Mouse (Mus musculus) NIH3T3 (cell line): ENCODE data around the gene Ascl5.

Experiments
- DNase-seq: peaks from one replicate; pipeline ENCODE4 v3.0.0-alpha.2; 2012; ENCODE audit warnings: low read depth

Ascl5 gene

DNA sequence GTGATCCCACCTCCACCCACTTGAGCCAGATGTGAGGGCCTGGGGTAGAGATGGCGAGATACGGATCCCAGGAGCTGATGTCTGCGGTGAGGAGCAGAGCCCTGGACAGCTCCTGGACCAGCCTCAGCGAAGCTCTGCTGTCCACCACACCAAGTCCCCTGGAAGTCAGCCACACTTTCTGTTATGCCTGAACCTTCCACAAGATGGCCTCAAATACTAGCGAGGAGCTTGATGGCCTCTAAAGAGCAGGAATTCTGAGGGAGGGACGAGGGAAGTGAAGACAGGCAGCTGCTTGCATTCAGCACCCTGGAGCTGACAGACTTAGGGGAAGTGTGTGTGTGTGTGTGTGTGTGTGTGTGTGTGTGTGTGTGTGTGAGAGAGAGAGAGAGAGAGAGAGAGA is 861 bp downstream of the Ascl5 start:
- DNase-seq = peak; percentile 91

DNA sequence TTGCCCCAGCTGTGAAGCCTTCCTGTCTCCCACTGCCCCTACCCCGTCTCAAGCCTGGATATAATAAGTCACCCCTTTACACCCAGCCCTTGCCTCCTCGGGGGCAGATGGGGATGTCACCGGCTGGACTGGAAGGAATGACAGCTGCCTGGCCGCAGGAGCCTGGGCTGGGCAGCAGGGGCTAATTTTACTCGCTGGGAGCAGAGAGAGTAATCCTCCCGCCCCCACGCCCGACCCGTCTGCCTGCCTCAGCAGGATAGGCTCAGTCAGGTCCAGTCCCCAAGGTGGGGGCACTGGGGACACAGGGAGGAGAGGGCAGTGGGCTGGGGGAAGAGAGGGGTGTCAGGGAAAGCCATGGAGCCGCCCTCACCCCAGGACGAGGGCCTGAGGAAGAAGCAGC is 1.9 kb downstream of the Ascl5 start, which contains the start of gene Cacna1s:
Gene Cacna1s, plus strand, starts transcription at position 204 of the 400 bp plus-strand sequence.
- DNase-seq = no peak

DNA sequence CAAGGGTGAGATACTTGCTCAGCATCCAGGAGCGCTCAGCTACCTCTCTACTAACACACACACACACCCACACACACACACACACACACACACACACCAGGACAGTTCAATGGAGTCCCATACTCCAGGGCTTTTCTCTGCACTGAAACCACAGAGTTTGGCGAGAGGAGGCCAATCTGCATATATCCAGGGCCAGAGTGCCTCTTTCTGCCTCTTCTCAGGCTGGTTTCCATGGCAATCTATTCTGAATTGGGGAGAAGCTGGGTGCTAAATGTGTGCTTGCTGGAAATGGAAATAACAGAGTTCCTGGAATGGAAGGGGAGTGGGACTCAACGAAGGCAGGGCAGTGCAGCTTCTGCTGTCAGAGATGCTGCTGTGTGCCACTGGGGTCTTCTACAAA is 5.2 kb downstream of the Ascl5 start:
- no peak for DNase-seq

DNA sequence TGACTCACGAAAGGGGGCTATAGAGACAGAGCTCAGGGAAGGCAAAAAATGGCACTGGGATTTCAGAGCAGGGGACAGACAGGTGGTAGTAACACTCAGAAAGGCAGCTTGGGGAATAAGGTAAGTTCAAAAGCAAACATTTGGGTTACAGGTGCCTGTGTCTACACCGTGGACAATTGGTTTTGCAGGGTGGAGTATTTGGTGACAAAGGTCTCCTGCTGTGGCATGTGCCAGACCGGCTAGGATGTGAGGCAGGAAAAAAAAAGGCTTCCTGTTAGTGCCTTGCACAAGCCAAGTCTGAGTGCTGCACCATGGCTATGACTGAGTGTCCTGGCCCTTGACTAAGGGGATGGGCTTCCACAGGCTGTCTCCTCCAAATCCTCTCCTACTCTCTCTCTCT is 8.0 kb downstream of the Ascl5 start:
- no peak for DNase-seq

DNA sequence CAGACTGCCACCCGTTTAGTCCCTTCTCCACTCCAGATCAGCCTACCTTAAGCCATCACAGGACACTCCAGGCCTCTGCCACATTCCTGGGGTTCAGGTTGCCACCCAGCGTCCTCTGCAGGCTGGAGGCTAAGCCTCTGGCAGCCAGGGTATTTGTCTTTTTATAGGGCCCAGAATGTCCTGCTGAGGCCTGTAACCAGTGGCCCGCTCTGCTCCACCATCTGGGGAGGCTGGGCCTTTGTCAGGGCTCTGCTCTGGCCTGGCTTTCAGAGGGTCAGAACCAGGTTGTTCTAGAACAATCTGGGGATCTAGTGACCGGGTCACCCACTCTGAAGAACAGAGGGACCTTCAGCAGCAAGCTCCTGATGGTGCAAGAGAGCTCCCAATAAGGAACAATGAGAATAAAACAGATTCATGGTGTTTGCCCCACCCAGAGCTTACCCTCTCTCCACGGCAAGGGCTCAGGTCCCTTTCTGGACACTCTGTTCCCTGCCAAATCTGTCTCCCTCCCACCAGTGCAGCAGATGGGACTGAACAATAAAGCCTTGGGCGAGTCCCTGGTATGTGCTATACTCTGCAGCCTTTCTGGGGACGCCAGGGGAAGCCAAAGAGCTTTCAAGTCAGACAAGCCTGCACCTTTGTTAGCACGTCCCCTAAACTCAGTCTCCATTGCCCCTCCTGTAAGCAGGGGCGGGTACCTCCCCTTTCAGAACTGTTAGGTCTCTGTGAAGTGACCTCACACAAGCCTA is 10.6 kb downstream of the Ascl5 start:
- DNase-seq = no peak

DNA sequence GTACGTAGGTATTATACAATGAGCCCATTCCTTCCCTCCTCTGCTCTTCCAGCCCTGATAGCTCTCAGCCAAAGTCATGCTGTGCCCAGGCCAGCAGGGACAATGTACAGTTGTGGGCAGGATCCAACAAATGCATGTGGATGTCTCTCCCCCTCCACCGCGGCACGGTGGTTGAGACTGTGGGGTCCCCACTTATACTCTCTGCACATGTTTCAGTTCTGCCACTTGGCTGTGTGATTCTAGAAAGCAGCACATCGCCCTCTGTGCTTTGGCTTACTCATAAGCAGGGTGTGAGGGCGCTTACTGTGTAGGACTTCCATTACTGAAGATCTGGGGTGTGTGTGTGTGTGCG is 11.2 kb downstream of the Ascl5 start:
- DNase-seq = no peak

DNA sequence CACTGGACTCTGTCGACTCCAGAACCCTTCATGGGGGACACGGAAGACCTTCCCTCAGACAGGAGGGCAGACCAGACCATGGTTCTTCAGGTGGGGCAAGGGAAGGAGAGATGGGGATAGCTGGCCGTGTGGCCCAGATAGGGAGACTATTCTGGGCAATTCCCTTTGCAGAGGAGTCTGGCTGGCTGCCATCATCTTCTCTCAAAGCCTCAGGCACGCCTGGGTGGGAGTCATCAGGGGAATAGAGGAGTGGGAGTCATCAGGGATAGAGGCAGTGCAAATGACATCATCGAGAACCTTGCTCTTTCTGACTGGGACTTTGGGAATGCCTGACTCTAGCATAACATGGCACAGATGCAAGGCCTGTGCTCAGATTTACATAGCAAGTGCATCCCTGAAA is 13.4 kb downstream of the Ascl5 start:
- DNase-seq = peak; percentile 35

DNA sequence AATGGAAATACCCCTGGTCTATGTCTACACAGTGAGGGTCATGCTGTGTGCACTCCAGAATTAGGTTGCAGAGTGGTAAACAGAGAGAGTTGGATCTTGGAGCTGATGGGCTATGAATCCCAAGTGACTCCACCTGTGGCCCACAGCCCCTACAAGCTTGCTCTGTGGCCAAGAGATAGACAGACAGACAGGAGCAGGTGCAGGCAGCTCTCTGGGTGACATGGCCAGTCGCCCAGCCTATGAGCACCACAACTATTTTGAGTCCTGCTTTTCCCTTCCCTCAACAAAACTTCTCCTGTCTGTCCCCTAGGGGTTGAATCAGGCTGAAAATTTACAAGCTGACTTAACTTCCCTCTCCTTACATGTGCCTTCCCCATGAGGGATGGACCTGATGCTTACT is 16.0 kb downstream of the Ascl5 start:
- DNase-seq = no peak

DNA sequence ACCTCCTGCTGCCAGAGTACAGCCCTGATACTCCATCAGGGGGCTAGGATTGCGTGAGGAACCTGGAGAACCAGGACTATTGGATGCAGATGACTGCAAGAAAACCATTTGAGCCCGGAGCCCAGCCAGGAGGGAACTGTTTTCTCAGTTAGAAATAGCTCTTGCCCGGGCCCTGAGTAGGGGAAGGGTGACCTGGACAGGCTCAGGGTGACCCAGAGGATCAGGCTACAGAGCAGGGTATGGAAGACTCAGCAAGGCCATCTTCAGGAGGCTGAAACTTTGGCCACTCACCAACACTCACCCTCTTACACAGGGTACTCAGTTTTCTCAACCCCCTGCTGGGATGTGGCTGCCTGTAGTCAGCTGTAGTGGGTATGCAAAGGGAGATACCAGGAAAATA is 17.0 kb downstream of the Ascl5 start:
- no peak for DNase-seq

DNA sequence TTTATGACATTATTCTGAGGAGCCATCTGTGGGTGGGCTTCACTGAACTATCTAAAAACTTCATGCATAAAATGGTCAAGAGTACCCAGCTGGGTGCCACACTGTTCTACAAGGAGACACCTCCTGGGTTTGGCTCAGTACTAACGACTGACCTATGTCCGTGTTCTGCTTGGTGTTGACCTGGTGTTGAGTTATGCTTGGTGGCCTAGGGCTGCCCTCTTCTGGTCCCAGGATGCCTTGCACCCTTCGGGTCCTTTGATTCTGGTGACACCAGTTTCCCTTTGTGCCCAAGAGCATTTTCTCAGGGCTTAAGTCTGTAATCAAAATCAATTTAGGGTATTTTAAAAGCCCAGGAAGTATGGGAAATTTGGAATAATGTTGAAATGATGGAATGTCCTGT is 25.5 kb downstream of the Ascl5 start:
- peak; percentile 35 for DNase-seq

DNA sequence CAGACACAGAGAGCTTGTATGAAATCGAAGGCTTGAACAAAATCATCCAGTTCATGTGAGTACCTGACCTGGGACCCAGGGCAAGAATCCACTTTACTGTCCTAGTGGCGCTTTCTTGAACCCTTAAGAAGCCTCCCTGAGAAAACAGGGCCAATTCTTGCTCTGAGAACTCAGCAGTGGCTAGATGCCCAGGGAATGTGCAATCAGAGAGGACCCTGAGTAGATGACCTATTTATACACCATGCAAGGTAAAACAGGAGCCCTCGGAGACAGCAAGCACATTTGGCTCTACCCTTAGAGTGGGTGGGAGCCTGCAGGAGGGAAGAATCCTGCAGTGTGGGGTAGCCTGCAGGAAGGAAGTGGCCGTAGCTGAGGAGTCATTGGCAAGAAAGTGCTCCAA is 27.1 kb downstream of the Ascl5 start:
- no peak for DNase-seq

DNA sequence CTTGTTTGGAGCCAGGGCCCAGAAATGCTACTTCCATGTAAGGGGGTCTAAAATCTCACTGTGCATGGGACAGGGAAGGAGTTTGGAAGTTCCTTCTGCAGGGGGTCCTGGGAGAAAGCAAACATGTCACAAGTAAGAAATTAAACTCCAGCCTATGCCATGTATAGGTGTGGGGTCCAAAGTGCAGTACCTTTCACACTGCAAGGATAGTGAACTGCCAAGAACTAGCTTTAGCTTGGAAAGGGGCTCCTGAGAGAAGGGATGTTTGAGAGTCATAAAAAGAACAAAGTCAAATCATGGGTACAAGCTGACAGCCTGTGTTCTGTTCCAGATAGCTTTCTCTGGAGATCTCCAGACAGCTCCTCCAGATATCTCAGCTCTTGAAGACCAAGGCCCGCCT is 30.6 kb downstream of the Ascl5 start:
- no peak for DNase-seq

DNA sequence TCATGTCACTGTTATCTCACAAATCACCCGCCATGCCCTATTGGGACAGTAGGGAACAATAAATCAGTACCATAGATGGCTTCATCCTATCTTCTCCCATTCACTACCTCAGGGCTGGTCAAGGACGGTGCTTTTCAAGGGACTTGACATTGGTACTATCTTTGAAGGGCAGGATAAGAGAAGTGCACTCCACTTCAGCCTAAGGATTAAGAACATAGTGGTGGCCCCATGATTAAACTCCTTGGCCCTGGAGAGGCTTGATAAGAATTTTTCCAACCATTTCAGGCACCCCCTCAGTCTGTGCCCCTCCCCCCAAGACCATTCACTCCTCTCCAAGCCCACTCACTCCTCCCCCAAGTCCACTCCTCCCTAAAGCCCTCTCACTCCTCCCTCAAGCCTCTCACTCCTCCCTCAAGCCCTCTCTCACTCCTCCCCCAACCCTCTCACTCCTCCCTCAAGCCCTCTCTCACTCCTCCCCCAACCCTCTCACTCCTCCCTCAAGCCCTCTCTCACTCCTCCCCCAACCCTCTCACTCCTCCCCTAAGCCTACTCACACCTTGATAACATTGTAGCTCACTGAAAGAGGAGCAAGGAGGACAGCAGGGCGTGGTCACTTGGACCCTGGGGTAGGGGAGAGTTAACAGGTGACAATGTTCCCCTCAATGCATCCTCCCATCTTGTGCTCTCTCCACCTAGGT is 35.5 kb downstream of the Ascl5 start:
- no peak for DNase-seq

DNA sequence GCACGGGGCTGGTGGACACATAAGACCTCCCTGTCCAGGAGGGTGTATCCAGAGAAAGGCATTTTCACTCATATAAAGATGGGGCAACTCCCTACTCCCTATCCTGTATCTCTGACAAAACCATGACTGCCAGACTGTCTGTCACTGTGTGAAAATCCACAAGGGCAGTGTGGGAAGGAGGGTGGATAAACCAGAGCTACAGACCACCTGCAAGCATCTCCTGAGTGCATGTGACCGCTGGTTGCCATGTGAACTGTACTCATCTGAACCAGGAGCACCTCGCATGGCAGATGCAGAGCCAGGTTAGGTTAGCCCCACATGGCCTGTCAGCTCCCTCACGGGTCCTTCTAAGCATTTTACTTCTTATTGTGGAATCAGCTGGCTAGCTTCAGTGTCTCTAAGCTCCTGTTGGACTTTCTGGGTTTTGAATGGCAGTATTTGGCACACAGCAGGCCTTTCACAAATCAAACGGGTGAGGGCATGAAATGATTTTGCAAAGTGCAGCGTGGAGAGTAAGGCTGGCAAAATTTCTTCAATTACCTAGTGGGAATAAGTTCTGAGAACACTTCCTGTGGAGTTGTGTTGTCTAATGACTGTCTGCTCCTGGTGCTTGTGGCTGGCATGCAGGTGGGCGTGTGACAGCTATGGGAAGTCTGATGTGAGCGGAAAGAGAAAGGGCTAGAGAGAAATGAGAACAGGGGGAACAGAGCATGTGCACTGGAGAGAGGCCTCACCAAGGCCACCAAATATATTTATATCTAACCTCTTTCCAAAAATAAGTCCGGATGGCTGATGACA is 39.0 kb downstream of the Ascl5 start:
- DNase-seq = no peak

DNA sequence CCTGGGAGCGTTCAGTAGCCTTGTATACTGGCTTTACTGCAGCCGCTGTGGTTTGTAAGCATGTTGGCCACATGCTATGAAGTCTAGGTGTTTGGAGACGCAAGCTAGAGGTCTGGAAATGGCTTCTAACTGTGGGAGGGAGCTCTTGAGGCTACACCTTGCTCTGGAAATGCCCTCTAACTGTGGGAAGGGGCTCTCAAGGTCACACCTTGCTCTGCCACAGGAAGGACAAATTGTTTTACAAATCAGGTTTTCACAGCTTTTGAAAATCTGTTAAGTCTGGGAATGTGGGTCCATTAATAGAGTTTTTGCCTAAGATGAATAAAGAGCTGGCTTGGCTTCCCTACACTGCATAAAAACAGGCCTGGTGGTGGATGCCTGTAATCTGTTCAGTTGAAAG is 43.1 kb downstream of the Ascl5 start:
- no peak for DNase-seq

DNA sequence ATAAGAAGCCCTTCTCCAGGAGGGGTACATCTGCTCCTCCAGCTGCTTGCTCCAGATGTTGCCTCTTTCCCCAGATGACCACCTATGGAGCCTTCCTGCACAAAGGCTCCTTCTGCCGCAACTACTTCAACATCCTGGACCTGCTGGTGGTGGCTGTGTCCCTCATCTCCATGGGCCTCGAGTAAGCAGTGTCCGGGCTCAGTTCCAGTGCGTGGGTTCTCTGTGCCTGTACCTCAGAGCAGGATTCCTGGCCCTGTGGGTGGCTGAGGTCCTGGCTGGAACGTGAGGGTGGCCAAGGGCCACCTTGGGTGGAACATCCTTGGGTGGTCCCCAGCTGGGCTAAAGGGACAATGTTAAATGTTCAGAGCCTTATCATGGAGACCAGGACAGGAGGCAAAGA is 44.2 kb downstream of the Ascl5 start:
- no peak for DNase-seq
